Mouse (Mus musculus) brain, adult 10 weeks (tissue): ENCODE results near the gene Pstpip1. TPM values are rescaled to one million over a fixed set of nuclear protein-coding genes. Genes with fewer than 3 reads are reported as not detected.

ENCODE experiments used
- polyA plus RNA-seq: library from polyadenylated mRNA; stranded (reverse); fragments of 350-450 nt; fragmentation: Illumina TruSeq; extraction: RNeasy Lipid Tissue Mini Kit (QIAGEN cat#74804); gene quantifications from one replicate; pipeline ENCODE4 v1.2.3, GENCODE M21; 2015; ENCODE audit warnings: low read depth, low replicate concordance

The Pstpip1 gene
- 2.4 TPM for polyA plus RNA-seq

GRCm38 (mm10) chr9:56089778-56090520, at the start of gene Pstpip1:
Gene Pstpip1 (plus strand): TSS chr9:56089962.

GRCm38 (mm10) chr9:56041372-56042180, 48.2 kb upstream of the Pstpip1 start, which contains the start of gene Rcn2:
Gene Rcn2 (plus strand): TSS chr9:56041845.

GRCm38 (mm10) chr9:56165377-56165776, 75.6 kb downstream of the Pstpip1 start, which contains the start of gene Tspan3:
Gene Tspan3 (minus strand): TSS chr9:56165477.

Other genes starting within 250 kb of the Pstpip1 start
- gene Scaper, start 151.8 kb upstream of the Pstpip1 start, polyA plus RNA-seq, result 15.6 TPM
- not detected for gene 4930563M21Rik, start 79.4 kb upstream of the Pstpip1 start, polyA plus RNA-seq
- gene Rcn2, start 48.1 kb upstream of the Pstpip1 start, polyA plus RNA-seq, result 176 TPM
- 467 TPM for gene Tspan3, start 75.5 kb downstream of the Pstpip1 start, polyA plus RNA-seq